Mouse (Mus musculus): ENCODE measurements around the gene BC037034.

- TF ChIP-seq CTCF (IDR thresholded peaks at IDR 0.05; ENCODE audit: low read depth) (no peak), EP300 (optimal IDR thresholded peaks at IDR 0.05) (peak; percentile 92)
Measured at GRCm38 (mm10) chr5:138280425-138280768, 16.6 kb upstream of the BC037034 start.
